Mouse (Mus musculus): ENCODE measurements around the gene Tshr.

DNA sequence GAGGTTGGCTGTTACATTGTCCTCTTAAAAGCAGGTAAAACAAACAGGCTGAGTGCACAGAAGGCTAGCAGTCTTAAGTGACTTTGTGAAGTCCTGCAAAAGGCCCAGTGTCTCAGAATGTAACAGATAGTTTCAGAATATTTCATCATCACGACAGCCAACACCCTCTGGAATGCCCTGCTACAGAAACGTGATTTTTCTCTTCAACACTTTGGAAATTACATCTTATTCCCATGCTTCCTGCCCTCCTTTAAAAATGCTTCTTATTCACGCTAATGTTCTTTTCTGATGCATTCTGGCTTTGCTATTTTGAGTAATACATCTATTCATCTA lies 111.8 kb downstream of the Tshr start:
- TF ChIP-seq CTCF (IDR thresholded peaks at IDR 0.05; ENCODE audit: low read depth): no peak
- no peak for TF ChIP-seq EP300 (IDR thresholded peaks at IDR 0.05; ENCODE audit: low read depth)
